18 mouse cellular contexts compared by ENCODE assay signal in the genomic region with DNA sequence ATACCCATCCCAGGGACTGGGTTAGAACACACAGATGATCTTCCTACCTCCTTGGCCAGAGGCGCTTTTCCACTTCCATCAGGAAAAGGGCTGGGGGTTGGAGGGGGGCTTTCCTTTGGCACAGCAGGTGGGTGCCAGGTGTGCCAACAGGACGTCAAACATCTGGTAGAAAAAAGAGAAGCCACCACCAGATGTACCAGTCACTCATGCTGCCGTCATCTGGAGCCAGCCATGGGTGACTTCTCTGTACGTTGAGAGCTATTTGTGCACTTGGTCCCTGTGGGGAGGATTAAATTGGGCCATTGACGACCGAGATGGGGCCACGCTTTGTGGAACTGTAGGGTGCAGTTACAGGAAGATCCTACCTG. TPM values are rescaled to one million over a fixed set of nuclear protein-coding genes. Genes with fewer than 3 reads are reported as not detected.
DNase-seq lines count a peak whose midpoint lies in the region; ATAC-seq and TF ChIP-seq lines count a peak whose summit lies in the region.
"Had no signal": no experiment of that assay in that cellular context is flagged by ENCODE, and none has a peak within 500 bp of the region (broad histone marks: within the 10 kb centered on the region; RNA-seq: fewer than 3 reads in every experiment).

No protein-coding gene starts in this region.

- peak overlapping the region; percentile 60 for H3K4me2 ChIP-seq in liver, embryonic 11.5 days
- H3K4me2 ChIP-seq in liver, embryonic 14.5 days (ENCODE audit: low read depth) = peak overlapping the region; percentile 31
- H3K4me2 ChIP-seq: limb, embryonic 13.5 days had no signal

- H3K36me3 ChIP-seq in liver, embryonic 11.5 days (ENCODE audit: control insufficient read depth, insufficient read depth, low read length) = no peaks in the 10 kb centered on the region
- H3K36me3 ChIP-seq in E14TG2a.4 (ENCODE audit: insufficient read depth, low read length) = peaks cover 29% of the 10 kb centered on the region
- H3K36me3 ChIP-seq in liver, embryonic 14.5 days (replicated peaks; ENCODE audit: control insufficient read depth, insufficient read depth, low read depth) = no peaks in the 10 kb centered on the region
- H3K36me3 ChIP-seq: limb, embryonic 13.5 days had no signal

- WGBS in liver, embryonic 11.5 days = 61% methylated on average over 7 of the region's 7 CpGs
- 28% methylated on average over 7 of the region's 7 CpGs for WGBS in liver, embryonic 14.5 days (ENCODE audit: insufficient replicate concordance)

- H3K27ac ChIP-seq in liver, embryonic 11.5 days (ENCODE audit: low read depth, low read length) = no peak overlapping the region
- H3K27ac ChIP-seq in liver, embryonic 14.5 days = no peak overlapping the region
- H3K27ac ChIP-seq: limb, embryonic 13.5 days had no signal

- DNase-seq in liver, embryonic 11.5 days (ENCODE audit: low spot score) = no peak
- DNase-seq in liver = no peak
- no peak for DNase-seq in liver, embryonic 14.5 days (ENCODE audit: low read depth in 3 of 3, low spot score in 3 of 3)
- peak; percentile 74 for DNase-seq in thymus, postnatal 0 days (ENCODE audit: low spot score)
- DNase-seq in kidney, adult 8-10 months = no peak
- DNase-seq in adrenal gland, adult 8-10 months = no peak
- DNase-seq: adrenal gland, postnatal 14 days; forebrain, postnatal 0 days; heart, postnatal 14 days; kidney, postnatal 4 days; layer of hippocampus, postnatal 36 days; lung, postnatal 4 days had no signal

- no peak overlapping the region for H3K9ac ChIP-seq in liver, embryonic 11.5 days (ENCODE audit: low read depth, low read length)
- no peak overlapping the region for H3K9ac ChIP-seq in liver, embryonic 14.5 days (replicated peaks)
- H3K9ac ChIP-seq: forebrain, postnatal 0 days; limb, embryonic 13.5 days had no signal

- H3K4me1 ChIP-seq in liver, embryonic 11.5 days (replicated peaks; ENCODE audit: control insufficient read depth, insufficient read depth, low read length) = peaks cover 45% of the 10 kb centered on the region
- peaks cover 98% of the 10 kb centered on the region for H3K4me1 ChIP-seq in E14TG2a.4 (replicated peaks; ENCODE audit: low read depth, low read length)
- H3K4me1 ChIP-seq in liver, embryonic 14.5 days (replicated peaks; ENCODE audit: control insufficient read depth in 2 of 2, insufficient read depth in 2 of 2, low read length in 1 of 2) = peaks cover 0 to 6% of the 10 kb centered on the region in 2 experiments; a peak in 3 of 4 replicates

- no peak overlapping the region for H3K4me3 ChIP-seq in liver, embryonic 11.5 days (ENCODE audit: low read depth, low read length)
- peak overlapping the region; percentile 76 for H3K4me3 ChIP-seq in E14TG2a.4 (replicated peaks; ENCODE audit: low read length)
- H3K4me3 ChIP-seq in liver, embryonic 14.5 days (ENCODE audit: insufficient read depth in 1 of 2, low read depth in 2 of 2, low read length in 2 of 2) = no peak overlapping the region
- H3K4me3 ChIP-seq: limb, embryonic 13.5 days had no signal

- H3K9me3 ChIP-seq in liver, embryonic 11.5 days (ENCODE audit: control insufficient read depth, low read length) = no peaks in the 10 kb centered on the region
- no peaks in the 10 kb centered on the region for H3K9me3 ChIP-seq in E14TG2a.4 (ENCODE audit: low read length)
- H3K9me3 ChIP-seq in liver, embryonic 14.5 days (ENCODE audit: control insufficient read depth, low read length) = no peaks in the 10 kb centered on the region
- H3K9me3 ChIP-seq: limb, embryonic 13.5 days had no signal

- no peak for TF ChIP-seq CTCF in E14TG2a.4 (conservative IDR thresholded peaks at IDR 0.05; ENCODE audit: low read length)
- no peak for TF ChIP-seq CTCF in liver, embryonic 14.5 days (IDR thresholded peaks at IDR 0.05; ENCODE audit: low read depth)

- no peaks in the 10 kb centered on the region for H3K27me3 ChIP-seq in liver, embryonic 11.5 days (replicated peaks; ENCODE audit: control insufficient read depth, insufficient read depth, low read length)
- no peaks in the 10 kb centered on the region for H3K27me3 ChIP-seq in E14TG2a.4 (ENCODE audit: insufficient read depth, low read length)
- H3K27me3 ChIP-seq in liver, embryonic 14.5 days (ENCODE audit: control insufficient read depth, insufficient read depth, low read length) = no peaks in the 10 kb centered on the region
- H3K27me3 ChIP-seq: limb, embryonic 13.5 days had no signal

- TF ChIP-seq EP300 in liver, embryonic 14.5 days (IDR thresholded peaks at IDR 0.05; ENCODE audit: low read depth) = no peak

- ATAC-seq in liver, embryonic 11.5 days (replicated peaks; ENCODE audit: low FRiP score) = no peak
- ATAC-seq in liver, embryonic 14.5 days (ENCODE audit: insufficient read depth) = no peak
- ATAC-seq: forebrain, postnatal 0 days; intestine, postnatal 0 days had no signal

RNA-seq across cellular contexts. Expression of gene Laptm5, which starts 2.7 kb away (rescaled TPM):
- 87.2 and 93.3 TPM in 2 replicates for polyA plus RNA-seq in liver, embryonic 11.5 days (2014; fragmentation: Nextera tagmentation; extraction: Ambion mirVana)
- 31.0 and 47.7 TPM in 2 replicates for polyA plus RNA-seq in liver, embryonic 14.5 days (2012; rRNA removed)
- 59.4 and 64.3 TPM in 2 replicates for polyA plus RNA-seq in liver, embryonic 14.5 days (2014; fragmentation: Nextera tagmentation; extraction: Ambion mirVana)
- 668 and 754 TPM in 2 replicates for polyA plus RNA-seq in thymus, postnatal 0 days (2015; fragmentation: Nextera tagmentation; extraction: Ambion mirVana)
- total RNA-seq in adrenal gland, adult 8-10 months (2022) = 10 to 100 TPM; 21.1 to 57.8 (median 37.6) TPM

RNA-seq across cellular contexts. Expression of gene Matn1, which starts 28.5 kb away (rescaled TPM):
- polyA plus RNA-seq in liver, embryonic 11.5 days (2014; fragmentation: Nextera tagmentation; extraction: Ambion mirVana) = 0.29 and 0.32 TPM in 2 replicates
- polyA plus RNA-seq in liver, embryonic 14.5 days (2012; rRNA removed) = 0.04 and 0.13 TPM in 2 replicates
- polyA plus RNA-seq in liver, embryonic 14.5 days (2014; fragmentation: Nextera tagmentation; extraction: Ambion mirVana) = 0.08 TPM in 1 of 2 replicates, not detected in the other
- 0.44 and 0.48 TPM in 2 replicates for polyA plus RNA-seq in thymus, postnatal 0 days (2015; fragmentation: Nextera tagmentation; extraction: Ambion mirVana)
- total RNA-seq in adrenal gland, adult 8-10 months (2022) = not detected
- total RNA-seq: adrenal gland, postnatal 14 days; heart, postnatal 14 days; monocyte, adult 5-6 weeks had no signal
- polyA plus RNA-seq: gonadal fat pad, adult 2 months; intestine, postnatal 0 days; testis, adult 2 months had no signal
